Mouse (Mus musculus): Measurements from ENCODE around the gene Katnb1. TPM values are rescaled to one million over a fixed set of nuclear protein-coding genes. Genes with fewer than 3 reads are reported as not detected.

Katnb1 gene
- polyA plus RNA-seq, 1 experiment from 2014 or later = 18.4 TPM

- peak overlapping the region; percentile 96 for H3K4me2 ChIP-seq
- H3K36me3 ChIP-seq = 0 out of 2 replicates have a peak, but pooled peaks cover 4% of the 10 kb centered on the region
- ATAC-seq (ENCODE audit: insufficient number of reproducible peaks, low FRiP score) = no peak
- 46% methylated on average over 5 of the region's 5 CpGs for WGBS
- H3K4me3 ChIP-seq = no peak overlapping the region; the same call in 1 of the 2 replicates
- H3K27ac ChIP-seq (ENCODE audit: poor library complexity, severe bottlenecking) = no peak overlapping the region
- peaks cover 56% of the 10 kb centered on the region for H3K4me1 ChIP-seq (replicated peaks)
- H3K9me3 ChIP-seq (replicated peaks) = no peaks in the 10 kb centered on the region
- no peak overlapping the region for H3K9ac ChIP-seq
- peaks cover 9% of the 10 kb centered on the region; the same call in 1 of the 2 replicates for H3K27me3 ChIP-seq (replicated peaks)
These were observed 59.6 kb downstream of the Katnb1 start for GRCm38 (mm10) chr8:95140555-95140954.

DNA sequence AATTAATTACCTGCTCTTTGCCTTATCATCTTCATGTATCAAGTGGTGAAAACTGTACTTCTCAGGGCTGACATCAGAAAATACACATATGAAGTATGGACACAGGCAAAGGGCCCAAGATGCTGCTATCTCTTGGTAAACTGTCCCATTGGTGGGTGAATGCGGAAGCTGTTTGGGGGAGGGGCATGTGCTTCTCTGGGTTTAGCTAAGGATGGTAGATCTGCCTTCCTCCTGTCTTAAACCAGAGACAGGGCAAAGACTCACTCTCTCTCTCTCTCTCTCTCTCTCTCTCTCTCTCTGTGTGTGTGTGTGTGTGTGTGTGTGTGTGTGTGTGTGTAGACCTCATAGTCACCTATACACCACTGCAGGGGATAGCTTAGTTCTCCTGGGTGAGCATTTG, 60.0 kb downstream of the Katnb1 start:
- peak overlapping the region; percentile 96 for H3K4me2 ChIP-seq
- H3K27ac ChIP-seq (ENCODE audit: poor library complexity, severe bottlenecking) = no peak overlapping the region
- peaks cover 56% of the 10 kb centered on the region for H3K4me1 ChIP-seq (replicated peaks)
- H3K27me3 ChIP-seq (replicated peaks) = peaks cover 9% of the 10 kb centered on the region; the same call in 1 of the 2 replicates
- peak overlapping the region; percentile 74; the same call in 1 of the 2 replicates for H3K4me3 ChIP-seq
- 0 out of 2 replicates have a peak overlapping the region, but pooled peaks have one; percentile 88 for H3K9ac ChIP-seq
- WGBS = 91% methylated on average over 1 of the region's 1 CpGs
- H3K9me3 ChIP-seq (replicated peaks) = no peaks in the 10 kb centered on the region
- H3K36me3 ChIP-seq = 0 out of 2 replicates have a peak, but pooled peaks cover 4% of the 10 kb centered on the region
- ATAC-seq (ENCODE audit: insufficient number of reproducible peaks, low FRiP score) = no peak

DNA sequence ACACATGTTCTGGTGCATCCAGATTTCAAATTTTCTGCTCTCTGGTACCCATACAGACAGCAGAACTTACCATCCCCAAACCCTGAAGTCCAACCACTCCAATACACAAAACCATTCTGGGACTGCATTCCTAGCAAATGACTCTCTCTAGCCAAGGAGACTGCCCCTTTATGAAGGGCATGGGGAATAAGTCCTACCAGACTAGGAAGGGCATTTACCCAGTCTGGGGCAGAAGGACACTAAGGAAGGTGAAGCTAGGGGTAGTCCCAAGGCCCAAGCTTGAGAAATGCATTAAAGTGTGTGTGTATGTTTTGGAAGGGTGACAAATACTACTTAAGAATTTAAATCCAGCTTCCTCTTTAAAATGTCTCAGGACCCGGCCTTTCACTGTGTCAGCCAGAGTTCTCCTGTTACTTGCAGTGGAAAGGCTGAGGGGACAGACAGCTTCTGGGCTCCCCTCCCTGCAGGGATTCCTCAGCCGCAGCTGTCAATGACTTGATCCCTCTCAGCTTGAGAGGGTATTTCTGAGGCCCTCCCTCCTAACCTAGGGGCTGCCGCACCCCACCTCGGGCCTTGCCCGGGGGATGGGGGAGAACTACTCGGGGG, 60.6 kb downstream of the Katnb1 start:
- Histone ChIP-seq H3K9ac (peak overlapping the region; percentile 88), H3K36me3 (0 out of 2 replicates have a peak, but pooled peaks cover 4% of the 10 kb centered on the region), H3K4me3 (peak overlapping the region; percentile 74), H3K4me1 (replicated peaks) (peaks cover 56% of the 10 kb centered on the region), H3K9me3 (replicated peaks) (no peaks in the 10 kb centered on the region), H3K4me2 (peak overlapping the region; percentile 96), H3K27ac (ENCODE audit: poor library complexity, severe bottlenecking) (peak overlapping the region; percentile 68), H3K27me3 (replicated peaks) (peaks cover 9% of the 10 kb centered on the region; the same call in 1 of the 2 replicates)
- 2% methylated on average over 6 of the region's 6 CpGs for WGBS
- ATAC-seq (ENCODE audit: insufficient number of reproducible peaks, low FRiP score) = peak; percentile 15; the same call in 1 of the 2 replicates

GRCm38 (mm10) chr8:95142075-95142831, 61.3 kb downstream of the Katnb1 start:
- Histone ChIP-seq H3K9me3 (replicated peaks) (no peaks in the 10 kb centered on the region), H3K4me1 (replicated peaks) (peaks cover 56% of the 10 kb centered on the region), H3K27me3 (replicated peaks) (0 out of 2 replicates have a peak, but pooled peaks cover 3% of the 10 kb centered on the region), H3K9ac (peak overlapping the region; percentile 88), H3K4me3 (peak overlapping the region; percentile 74), H3K27ac (ENCODE audit: poor library complexity, severe bottlenecking) (peak overlapping the region; percentile 69), H3K36me3 (no peaks in the 10 kb centered on the region), H3K4me2 (peak overlapping the region; percentile 96)
- ATAC-seq (ENCODE audit: insufficient number of reproducible peaks, low FRiP score) = peak; percentile 68
- WGBS = under 1% methylated on average over 66 of the region's 66 CpGs

DNA sequence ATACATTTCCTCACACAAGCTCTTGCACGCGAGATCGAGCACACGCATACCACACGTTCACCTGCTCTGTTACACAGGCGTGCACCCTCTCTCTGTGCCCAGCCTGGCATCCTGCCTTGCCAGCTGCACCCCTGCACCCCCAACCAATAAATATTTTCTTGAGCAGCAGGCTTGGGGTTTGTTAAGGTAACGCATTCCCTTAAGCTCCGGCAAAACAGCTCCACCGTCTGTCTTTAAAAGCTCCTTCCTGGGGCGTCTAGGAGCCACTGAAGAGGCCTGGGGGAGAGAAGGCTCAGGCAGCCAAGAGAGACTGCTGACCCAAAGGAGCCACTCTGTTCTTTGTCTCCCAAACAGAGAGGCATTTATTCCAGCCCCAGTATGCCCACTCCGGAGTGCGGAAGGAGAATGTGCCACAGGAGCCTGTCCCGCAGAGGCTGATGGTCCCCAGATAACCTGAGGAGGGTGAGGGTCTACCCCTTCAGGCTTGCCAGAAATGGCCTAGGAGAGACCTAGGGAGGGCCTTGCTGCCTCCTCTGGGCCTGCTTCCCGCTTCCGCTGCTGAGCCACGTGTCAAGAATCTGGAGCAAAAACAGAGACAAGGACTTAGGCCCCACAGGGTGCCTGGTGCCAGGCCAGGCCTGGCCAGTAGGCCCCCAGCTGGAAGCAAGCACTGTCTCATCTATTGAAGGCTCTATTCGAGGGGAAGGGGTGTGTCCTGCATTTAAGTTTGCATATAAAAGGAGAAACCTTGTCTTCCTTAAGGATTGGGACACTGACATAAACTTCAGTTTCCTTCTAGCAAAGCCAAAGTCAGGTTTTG, 62.2 kb downstream of the Katnb1 start:
- Histone ChIP-seq H3K4me2 (peak overlapping the region; percentile 96), H3K9me3 (replicated peaks) (no peaks in the 10 kb centered on the region), H3K9ac (peak overlapping the region; percentile 46), H3K36me3 (no peaks in the 10 kb centered on the region), H3K27ac (ENCODE audit: poor library complexity, severe bottlenecking) (peak overlapping the region; percentile 69), H3K4me1 (replicated peaks) (peaks cover 51% of the 10 kb centered on the region), H3K4me3 (peak overlapping the region; percentile 74), H3K27me3 (replicated peaks) (no peaks in the 10 kb centered on the region)
- 15% methylated on average over 17 of the region's 17 CpGs for WGBS
- peak; percentile 20; the same call in 1 of the 2 replicates for ATAC-seq (ENCODE audit: insufficient number of reproducible peaks, low FRiP score)

GRCm38 (mm10) chr8:95143805-95144630, 63.0 kb downstream of the Katnb1 start:
- Histone ChIP-seq H3K27ac (ENCODE audit: poor library complexity, severe bottlenecking) (no peak overlapping the region), H3K9me3 (replicated peaks) (no peaks in the 10 kb centered on the region), H3K9ac (no peak overlapping the region), H3K27me3 (replicated peaks) (no peaks in the 10 kb centered on the region), H3K4me1 (replicated peaks) (peaks cover 45% of the 10 kb centered on the region), H3K4me2 (no peak overlapping the region), H3K4me3 (no peak overlapping the region), H3K36me3 (no peaks in the 10 kb centered on the region)
- no peak for ATAC-seq (ENCODE audit: insufficient number of reproducible peaks, low FRiP score)
- WGBS = 78% methylated on average over 6 of the region's 6 CpGs

DNA sequence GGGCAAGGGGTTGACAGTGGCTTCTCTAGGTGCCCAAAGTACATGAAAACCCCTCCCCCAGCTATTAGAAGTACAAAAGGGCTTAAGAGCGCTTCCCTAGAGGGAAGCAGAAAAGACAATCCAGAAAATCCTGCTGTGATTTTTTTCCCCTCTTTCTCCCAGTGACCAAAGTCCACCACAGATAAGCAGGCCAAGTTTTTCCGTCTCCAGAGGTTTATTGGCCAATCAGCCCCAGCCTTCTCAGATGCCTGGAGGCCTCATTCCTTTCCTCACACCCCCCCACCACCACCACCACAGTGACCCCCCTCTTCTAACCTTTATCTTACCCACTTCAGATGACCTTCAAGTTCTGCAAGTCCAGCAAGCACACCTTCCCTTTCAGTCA, 63.6 kb downstream of the Katnb1 start:
- H3K4me3 ChIP-seq = no peak overlapping the region
- H3K27me3 ChIP-seq (replicated peaks) = no peaks in the 10 kb centered on the region
- no peak overlapping the region for H3K4me2 ChIP-seq
- no peaks in the 10 kb centered on the region for H3K9me3 ChIP-seq (replicated peaks)
- no peaks in the 10 kb centered on the region for H3K36me3 ChIP-seq
- 47% methylated on average over 2 of the region's 2 CpGs for WGBS
- H3K9ac ChIP-seq = no peak overlapping the region
- no peak overlapping the region for H3K27ac ChIP-seq (ENCODE audit: poor library complexity, severe bottlenecking)
- peaks cover 45% of the 10 kb centered on the region for H3K4me1 ChIP-seq (replicated peaks)
- ATAC-seq (ENCODE audit: insufficient number of reproducible peaks, low FRiP score) = no peak

DNA sequence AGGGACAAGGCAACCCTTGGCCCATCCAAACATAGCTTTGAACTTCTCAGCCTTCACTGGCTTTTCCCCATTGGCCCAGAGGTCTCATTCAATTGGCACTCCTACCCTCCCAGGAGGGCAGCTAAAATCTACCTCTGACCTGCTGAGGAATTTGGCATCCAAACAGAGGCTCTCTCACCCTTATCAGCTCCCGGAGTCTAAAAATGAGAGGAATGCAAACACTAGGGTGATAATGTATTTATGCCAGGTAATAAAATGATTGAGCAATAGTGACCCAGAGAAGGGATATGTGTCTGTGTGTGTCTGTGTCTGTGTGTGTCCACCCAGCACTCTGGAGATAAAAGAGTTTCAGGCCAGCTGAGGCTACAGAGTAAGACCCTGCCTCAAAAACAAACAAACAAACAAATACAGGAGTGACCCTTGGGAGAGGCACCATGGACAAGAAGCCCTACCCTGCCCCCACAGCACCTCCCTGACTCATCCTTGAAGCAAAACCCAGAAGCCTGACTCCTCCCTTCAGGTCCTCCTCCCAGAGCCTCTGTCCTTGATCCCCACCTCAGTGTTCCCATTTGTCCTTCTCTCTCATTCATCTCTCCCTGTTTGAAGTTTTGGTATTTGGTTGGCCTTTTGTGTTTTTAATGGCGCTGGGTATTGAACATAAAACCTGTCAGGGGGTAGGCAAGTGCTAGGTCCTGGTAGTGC, 65.2 kb downstream of the Katnb1 start:
- H3K4me1 ChIP-seq (replicated peaks) = peaks cover 35% of the 10 kb centered on the region
- no peak overlapping the region for H3K4me3 ChIP-seq
- H3K4me2 ChIP-seq = no peak overlapping the region
- ATAC-seq (ENCODE audit: insufficient number of reproducible peaks, low FRiP score) = no peak
- WGBS = 56% methylated on average over 2 of the region's 2 CpGs
- no peak overlapping the region for H3K27ac ChIP-seq (ENCODE audit: poor library complexity, severe bottlenecking)
- no peaks in the 10 kb centered on the region for H3K27me3 ChIP-seq (replicated peaks)
- no peak overlapping the region for H3K9ac ChIP-seq
- H3K36me3 ChIP-seq = no peaks in the 10 kb centered on the region
- H3K9me3 ChIP-seq (replicated peaks) = no peaks in the 10 kb centered on the region

DNA sequence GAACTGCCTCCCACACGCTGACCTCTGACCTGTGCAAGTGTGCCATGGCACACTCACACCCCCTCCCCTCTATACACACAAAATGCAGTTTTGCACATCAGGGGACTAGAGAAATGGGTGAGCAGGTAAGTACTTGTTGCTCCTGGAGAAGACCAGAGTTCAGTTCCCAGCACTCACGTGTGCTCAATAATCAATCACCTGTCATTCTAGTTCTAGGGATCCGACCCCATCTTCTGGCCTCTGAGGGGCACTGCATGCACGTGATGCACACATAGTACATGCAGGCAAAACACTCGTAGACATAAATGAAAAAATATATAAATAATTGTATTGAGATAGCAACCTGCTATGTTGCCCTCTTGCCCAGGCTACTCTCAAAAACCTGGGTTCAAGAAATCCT, 65.9 kb downstream of the Katnb1 start:
- Histone ChIP-seq H3K36me3 (no peaks in the 10 kb centered on the region), H3K4me3 (no peak overlapping the region), H3K27me3 (replicated peaks) (no peaks in the 10 kb centered on the region), H3K9ac (no peak overlapping the region), H3K27ac (ENCODE audit: poor library complexity, severe bottlenecking) (no peak overlapping the region), H3K4me2 (no peak overlapping the region), H3K9me3 (replicated peaks) (no peaks in the 10 kb centered on the region), H3K4me1 (replicated peaks) (peaks cover 29% of the 10 kb centered on the region)
- ATAC-seq (ENCODE audit: insufficient number of reproducible peaks, low FRiP score) = no peak
- 90% methylated on average over 5 of the region's 5 CpGs for WGBS

GRCm38 (mm10) chr8:95149426-95149825, 68.4 kb downstream of the Katnb1 start:
- H3K4me2 ChIP-seq = no peak overlapping the region
- WGBS = 45% methylated on average over 10 of the region's 10 CpGs
- H3K4me1 ChIP-seq (replicated peaks) = peaks cover 7% of the 10 kb centered on the region
- no peaks in the 10 kb centered on the region for H3K27me3 ChIP-seq (replicated peaks)
- no peaks in the 10 kb centered on the region for H3K36me3 ChIP-seq
- no peak overlapping the region for H3K4me3 ChIP-seq
- no peak for ATAC-seq (ENCODE audit: insufficient number of reproducible peaks, low FRiP score)
- H3K27ac ChIP-seq (ENCODE audit: poor library complexity, severe bottlenecking) = no peak overlapping the region
- H3K9ac ChIP-seq = no peak overlapping the region
- H3K9me3 ChIP-seq (replicated peaks) = no peaks in the 10 kb centered on the region

All from heart, embryonic 12.5 days (tissue).